Mouse (Mus musculus): ENCODE measurements around the gene Nceh1.

Gene Nceh1

DNA sequence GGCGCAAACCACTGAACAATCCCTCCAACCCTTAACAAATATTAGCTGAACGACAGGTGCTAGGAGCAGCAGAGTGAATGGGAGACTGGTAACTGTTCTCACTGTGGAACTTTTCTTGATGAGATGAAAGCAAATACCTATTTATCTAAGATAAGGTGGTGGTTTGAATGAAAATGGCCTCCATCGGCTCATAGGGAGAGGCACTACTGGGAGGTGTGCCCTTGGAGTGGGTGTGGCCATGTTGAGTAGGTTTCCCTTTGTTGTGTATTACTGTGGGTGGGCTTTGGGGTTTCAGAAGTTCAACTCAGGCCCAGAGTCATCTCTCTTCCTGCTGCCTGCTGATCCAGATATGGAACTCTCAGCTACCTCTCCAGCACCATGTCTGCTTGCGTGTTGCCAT, 8.1 kb downstream of the Nceh1 start:
- DNase-seq (ENCODE audit: low spot score), result no peak

DNA sequence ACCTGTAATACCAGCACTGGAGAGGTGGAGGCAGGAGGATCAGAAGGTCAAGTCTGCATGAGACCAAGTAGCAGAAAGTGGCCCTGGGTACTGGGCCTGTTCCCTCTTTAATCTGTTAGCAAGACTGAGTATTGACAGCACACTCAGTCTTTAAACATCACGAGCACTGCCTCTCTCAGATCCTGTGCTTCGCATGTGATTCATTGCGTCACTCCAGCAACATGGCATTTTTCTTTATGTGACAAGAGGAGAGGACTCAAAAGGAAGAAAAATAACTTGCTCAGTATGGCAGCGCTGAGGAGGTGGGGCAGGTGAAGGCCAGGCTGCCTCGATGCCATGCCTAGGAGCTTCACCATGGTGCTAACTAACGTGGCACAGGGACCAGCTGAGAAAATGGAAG, 9.1 kb downstream of the Nceh1 start:
- no peak for DNase-seq (ENCODE audit: low spot score)

DNA sequence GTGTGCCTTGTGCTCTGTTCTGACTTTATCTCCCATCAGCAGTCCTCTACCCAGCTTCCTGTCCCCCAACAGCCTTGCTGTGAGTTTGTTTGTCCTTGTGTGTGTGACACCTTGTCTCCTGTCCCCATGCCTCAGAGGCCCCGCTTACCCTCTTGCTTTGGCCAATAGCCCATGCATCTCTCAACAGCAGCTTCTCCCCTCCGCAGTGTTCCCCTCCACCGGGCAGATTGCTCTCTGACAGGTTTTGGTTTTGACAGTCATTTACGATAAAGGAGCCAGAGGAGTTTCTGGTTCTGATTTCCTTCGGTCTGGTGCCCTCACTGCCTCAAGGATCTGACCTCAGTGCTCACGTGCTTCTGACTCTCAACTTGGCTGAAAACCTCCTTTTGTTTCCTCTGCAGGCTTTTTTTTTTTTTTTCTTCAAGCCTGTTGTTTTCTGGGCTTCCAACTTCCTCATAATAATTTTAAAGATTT, 11.1 kb downstream of the Nceh1 start:
- no peak for DNase-seq (ENCODE audit: low spot score)

DNA sequence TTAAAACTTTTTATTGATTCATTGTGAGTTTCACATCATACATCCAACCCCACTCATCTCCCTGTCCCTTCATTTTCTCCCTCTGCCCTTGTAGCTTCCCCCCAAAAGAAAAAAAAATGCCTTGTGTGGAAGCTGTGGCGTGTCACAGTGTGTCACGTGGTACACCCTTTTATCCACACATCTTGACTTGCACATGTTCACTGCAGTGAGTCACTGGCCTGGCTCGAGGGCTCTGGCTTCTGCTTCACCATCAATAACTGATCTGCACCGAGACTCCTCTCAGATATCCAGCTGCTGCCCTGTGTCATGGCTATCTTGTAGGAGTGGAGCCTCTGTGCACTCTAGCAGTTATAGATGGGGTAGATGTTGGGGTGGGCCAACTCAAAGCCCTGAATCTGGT, 12.4 kb downstream of the Nceh1 start:
- DNase-seq (ENCODE audit: low spot score), result no peak

DNA sequence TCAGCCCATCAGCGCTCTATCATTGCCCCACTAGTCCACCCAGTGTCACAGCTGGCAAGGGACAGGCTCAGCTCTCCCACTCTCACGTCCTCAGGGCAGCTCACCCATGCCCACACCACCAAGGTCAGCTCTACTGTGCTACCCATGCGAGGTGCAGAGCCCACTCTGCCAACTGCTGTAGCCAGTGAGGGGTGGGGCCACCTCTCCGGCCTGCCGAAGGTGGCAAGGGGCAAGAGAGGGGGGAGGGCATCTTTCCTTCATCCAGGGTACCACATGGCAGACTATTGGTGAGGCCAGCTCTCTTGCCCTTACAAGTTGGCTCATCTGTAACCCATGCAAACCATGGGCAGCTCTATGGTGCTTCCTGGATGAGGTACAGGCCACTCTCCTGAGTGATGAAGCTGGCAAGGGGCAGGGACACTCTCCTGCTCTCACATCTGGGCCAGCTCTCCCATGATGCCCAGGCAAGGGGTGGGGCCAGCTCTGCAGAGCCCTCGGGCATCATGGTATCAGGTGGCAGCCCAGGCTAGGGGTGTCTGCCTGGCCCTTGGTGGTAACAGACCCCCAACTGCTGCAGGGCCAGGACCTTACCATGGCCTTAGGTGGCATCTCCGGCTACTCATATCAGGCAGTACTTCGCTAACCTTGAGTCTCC, 12.9 kb downstream of the Nceh1 start:
- no peak for DNase-seq (ENCODE audit: low spot score)

DNA sequence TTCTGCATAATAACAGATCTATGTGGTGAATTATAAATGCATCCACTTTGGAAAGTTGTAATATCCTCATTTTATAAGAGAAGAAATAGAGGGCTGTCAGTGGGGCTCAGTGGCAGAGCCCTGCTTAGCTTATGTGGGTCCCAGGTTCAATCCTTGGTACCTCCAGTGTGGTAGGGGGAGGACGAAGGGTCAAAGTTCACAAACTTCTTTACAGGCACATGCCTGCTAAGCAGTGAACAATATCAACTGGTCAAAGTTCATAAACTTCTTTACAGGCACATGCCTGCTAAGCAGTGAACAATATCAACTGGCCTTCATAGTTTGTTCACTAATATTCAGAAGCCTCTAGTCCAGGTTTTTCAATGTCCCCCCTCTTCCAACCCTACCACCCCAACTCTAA, 13.8 kb downstream of the Nceh1 start:
- no peak for DNase-seq (ENCODE audit: low spot score)

DNA sequence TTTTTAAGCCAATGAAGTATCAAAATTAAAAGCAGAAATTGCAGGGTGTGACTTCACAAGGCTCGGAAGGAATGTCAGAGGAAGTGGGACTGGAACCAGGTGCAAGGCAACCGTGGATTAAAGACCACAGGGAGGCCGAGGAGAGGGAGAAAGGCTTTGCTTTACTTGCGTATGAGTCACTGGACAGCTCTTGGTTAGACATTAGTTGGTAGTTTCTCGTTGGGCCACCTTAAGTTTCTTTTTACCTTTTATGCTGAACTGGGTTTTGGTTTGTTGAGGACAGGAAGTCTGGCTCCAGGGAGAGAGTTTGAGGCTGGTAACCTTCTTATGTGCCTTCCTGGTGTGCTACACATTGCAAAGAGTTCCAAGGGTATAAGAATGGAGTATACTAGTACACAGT, 15.1 kb downstream of the Nceh1 start:
- no peak for DNase-seq (ENCODE audit: low spot score)

DNA sequence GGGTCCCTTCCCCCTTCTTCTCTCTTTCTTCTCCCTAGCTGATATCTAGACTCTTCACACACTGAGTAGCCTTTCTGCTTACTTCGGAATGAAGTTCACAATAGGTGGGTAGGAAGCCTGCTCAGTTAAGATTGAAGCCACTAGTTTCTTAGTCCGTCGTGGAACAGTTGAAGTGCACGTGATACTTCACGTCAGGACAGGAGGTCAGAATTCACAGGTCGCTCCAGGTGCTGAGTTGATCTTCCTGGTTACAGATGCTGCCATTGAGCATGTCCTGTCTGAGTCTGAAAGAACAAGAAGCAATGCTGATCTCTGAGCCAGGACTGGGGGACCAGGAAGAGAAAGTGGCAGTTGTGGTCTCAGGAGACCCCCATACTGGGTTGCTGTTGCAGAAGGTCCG, 16.4 kb downstream of the Nceh1 start:
- no peak for DNase-seq (ENCODE audit: low spot score)

DNA sequence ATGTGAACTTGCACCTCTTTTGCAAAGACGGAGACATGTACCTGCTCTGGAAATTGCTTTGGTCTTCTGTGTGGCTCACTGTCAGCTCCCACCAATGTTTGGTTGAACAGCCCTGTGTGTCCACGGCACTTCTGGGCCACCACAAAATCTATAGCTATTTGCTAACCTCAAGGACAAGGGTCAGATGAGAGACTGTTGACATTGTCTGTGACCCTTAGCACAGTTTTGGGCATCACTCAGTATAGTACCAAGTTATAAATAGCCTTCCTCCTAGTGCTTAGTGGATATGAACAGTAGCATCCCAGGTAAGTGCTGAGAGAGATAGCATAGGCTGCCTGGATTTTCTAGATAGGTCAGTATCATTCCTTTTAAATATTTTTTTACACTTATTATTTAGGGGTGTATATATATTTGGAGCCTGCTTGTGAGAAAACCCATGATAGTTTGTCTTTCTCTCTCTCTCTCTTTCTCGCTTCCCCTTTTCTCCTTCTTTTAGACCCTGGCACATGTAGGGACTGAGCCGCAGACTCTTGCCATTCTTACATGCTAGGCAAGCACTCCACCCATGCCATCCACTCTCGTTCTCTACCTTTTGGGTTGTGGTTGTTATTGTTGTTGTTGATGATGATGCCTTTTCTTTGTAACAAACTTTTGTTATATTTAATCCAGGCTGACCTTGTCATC, 19.1 kb downstream of the Nceh1 start:
- DNase-seq (ENCODE audit: low spot score), result no peak

DNA sequence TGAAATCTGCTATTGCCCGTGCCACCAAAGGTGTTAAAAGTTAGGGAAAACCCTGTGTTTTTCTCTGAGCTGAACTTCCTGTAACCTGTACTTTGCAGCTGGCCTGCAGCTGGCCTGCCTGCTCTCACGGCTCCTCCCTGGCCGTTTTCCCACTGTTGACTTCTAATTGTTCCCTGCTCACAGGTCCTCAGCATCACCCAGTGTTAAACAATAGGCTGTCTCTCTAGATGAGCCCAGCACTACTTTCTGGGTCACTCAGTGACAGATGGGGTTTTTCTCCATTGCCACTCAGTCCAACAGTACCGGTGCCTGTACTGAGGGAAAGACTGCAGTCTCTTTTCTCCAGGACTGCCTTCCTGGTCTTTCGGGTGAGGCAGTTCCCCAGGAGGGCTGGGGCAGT, 22.3 kb downstream of the Nceh1 start:
- no peak for DNase-seq (ENCODE audit: low spot score)

DNA sequence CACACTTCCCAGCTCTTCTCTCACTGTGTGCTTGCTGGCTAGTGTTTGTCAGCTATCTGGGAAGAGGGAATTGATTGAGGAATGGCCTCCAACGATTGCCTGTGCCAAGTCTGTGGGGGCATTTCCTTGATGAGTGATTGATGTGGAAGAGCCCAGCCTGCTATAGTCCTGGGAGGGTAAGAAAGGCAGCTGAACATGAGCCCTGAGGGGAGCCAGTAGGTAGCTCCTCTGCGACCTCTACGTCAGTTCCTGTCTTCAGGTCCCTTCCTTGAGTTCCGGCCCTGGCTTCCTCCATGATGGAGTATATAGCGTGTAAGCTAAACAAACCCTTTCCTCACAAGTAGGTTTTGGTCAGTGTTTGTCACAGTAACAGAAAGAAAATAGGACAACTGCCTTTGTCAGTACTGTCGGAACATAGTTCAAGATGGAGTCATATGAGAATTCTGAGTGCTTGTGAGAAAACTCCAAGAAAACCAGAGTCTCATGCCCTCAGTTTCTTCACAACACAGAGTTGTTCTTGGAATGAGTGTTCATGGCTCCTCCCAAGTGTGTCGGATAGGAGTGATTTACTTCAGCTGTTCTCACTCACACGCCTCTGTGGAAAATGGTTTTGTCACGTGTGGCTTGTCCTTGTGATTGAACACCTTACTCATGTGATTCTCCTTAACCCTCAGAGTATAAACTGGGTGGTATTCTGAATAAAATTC, 22.9 kb downstream of the Nceh1 start:
- DNase-seq (ENCODE audit: low spot score), result no peak

DNA sequence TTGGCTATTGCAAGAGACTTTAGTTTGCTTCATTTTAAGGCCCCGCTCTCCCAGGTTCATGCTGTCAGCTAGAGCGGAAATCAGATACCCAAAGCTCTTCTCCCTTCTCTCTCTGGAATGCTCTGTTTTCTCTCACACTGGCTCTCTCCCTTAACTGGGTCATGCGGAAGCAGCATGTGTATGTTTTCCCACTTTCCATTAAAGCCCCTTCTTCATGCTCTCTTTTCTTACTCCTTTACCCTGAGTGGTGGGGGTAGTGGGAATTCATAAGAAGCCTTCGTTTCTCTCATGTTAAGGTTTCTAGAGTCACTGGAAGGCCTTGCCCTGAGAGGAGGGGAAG, 23.4 kb downstream of the Nceh1 start:
- DNase-seq (ENCODE audit: low spot score), result no peak

DNA sequence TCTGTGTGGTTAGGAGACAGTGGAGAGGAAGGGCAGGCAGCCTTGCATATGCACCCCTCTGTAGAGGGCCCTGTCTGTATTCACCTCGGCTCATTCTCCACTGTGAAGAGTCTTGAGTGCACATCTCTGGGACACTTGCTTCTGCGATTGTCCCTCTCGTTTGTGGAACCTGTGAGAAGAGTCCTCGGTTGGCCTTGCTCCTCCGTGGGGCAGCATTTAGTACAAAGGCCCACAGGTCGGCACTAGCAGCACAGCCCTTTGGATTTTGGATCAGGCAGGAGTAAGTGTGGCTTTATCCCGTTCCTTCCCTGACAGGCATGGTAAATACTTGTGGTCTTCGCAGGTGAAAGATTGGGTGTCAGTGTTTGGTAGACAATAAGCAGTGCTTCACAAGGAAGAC, 23.8 kb downstream of the Nceh1 start:
- DNase-seq (ENCODE audit: low spot score), result no peak

DNA sequence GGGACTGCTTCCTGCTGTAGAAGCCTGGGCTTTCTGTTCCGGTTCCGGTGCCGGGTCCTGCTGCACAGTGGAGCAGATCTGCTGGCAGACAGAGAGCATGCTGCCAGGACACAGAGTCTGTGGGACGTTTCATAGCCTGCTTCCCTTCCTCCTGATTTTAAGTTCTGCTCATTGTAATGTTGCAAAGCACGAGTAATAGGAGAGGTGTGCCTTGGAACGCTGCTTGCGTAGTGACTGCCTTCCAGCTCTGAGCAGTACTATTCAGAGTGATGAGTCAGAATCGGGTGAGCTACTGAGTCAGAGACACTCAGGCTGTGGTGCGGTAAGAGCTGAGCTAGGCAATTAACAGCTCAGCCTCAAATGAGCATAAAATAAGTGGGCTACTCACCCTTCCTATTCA, 26.9 kb downstream of the Nceh1 start:
- peak; percentile 56 for DNase-seq (ENCODE audit: low spot score)

DNA sequence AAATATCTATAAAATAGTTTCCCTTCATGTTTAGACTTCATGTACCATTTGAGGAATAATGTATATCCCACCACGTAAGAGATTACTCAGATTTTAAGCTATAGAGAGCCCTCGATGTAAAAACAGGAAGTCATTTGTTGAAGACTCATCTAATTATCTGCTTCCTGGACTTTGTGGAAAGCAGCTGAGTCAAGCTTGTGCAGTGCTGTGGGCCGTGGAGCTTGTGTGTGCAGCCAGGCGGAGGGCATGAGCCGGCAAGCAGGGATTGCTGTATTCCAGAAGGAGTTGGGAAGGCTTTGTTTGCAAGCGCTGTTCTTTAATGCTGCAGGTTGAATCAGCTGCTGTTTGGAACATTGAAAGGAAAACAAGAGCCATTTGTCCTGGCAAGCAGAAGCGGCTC, 27.5 kb downstream of the Nceh1 start:
- DNase-seq (ENCODE audit: low spot score), result no peak

DNA sequence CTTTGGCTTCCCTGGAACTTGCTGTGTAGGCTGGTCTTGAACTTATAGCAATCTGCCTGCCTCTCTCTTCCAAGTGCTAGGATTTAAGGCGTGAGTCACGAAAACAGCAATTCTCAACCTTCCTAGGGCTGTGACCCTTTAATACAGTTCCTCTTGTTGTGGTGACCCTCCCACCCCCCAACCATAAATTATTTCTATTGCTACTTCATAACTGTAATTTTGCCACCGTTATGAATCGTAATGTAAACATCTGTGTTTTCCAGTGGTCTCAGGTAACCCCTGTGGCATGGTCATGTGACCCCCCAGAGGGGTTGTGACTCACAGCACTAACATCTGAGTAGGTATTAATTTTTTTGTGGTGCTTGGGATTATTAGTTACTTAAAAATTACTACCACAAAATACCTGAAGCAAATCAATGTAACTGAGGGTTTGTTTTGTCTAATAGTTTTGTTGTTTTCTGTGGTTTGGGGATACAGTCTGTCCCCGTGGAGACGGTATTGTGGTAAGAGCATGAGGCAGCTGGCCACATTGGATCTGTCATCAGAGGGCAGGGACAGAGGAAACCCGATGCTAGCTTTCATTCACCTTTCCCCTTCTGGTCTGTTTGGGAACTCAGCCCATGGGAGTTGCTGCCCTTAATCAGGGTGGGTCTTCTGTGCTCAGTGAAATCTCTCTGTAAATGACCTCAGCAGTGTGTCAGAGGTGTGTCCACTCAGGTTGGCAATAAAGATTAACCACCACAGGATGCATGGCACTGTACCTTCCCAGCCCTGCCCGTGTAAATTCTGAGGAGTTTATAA, 31.5 kb downstream of the Nceh1 start:
- no peak for DNase-seq (ENCODE audit: low spot score)

DNA sequence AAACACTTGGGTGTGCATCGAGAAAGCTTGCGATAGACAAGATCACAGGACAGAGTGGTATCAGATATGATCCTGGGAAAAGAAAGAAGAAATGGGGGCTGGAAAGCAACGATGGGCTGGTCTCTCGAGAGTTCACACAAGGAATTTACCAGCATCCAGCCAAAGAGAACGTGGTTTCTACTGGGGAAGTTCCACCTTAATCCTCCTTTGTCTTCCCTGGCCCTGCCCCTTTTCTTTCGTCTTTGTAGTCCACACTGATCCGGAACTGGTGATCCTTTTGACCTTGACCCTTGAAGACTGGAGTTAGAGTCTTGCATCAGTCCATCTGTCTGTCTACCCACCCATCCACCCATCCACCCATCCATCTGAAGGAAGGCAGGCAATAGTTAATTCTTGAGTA, 34.6 kb downstream of the Nceh1 start:
- no peak for DNase-seq (ENCODE audit: low spot score)

DNA sequence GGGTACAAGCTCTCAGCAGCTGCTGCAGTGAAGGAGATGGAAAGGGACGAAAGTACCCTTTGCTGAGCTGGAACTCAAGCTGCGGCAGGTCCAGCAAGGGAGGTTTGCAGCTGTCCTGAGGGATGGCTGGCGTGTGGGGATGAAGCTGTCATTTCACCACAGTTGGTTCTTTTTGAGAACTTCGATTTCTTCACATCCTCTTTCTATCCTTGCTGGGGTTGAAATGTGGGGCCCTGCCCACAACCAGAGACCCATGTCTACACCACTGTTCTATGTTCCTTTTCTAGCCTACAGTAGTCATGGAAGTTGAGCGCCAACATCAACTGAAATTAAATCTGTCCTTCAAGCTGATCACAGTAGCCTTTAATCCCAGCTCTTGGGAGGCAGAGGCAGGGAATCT, 35.8 kb downstream of the Nceh1 start:
- DNase-seq (ENCODE audit: low spot score), result peak; percentile 25

DNA sequence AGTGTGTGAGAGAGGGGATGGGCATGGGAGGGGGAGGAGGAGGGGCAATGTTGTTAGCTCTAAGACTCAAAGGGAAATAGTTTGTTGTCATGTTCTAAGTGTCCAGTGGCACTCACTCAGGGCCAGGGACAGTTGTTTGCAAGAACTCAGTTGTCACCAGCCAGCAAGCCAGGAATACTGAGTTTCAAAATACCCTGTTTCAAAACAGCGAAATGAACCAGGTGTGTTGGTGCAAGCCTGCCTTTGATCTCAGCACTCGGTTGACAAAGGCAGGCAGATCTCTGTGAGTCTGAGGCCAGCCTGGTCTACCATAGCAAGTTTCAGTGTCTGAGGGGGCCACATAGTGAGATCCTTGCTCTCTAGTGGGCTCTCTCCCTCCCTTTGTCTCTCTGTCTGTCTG, 39.3 kb downstream of the Nceh1 start:
- no peak for DNase-seq (ENCODE audit: low spot score)

DNA sequence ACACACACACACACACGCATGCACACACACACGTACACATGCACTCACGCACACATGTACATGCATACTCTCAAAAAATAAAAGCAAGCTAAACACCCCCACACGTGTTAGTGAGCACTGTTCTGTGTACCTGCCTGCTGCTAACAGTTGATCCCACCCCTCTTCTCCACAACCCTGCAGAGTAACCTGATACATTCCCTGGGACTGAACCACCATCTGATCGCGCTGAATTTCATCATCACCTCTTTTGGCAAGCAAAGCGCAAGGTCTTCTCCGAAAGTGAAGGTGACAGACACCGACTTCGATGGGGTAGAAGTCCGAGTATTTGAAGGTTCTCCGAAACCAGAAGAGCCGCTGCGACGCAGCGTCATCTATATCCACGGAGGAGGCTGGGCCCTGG, 39.7 kb downstream of the Nceh1 start:
- no peak for DNase-seq (ENCODE audit: low spot score)

DNA sequence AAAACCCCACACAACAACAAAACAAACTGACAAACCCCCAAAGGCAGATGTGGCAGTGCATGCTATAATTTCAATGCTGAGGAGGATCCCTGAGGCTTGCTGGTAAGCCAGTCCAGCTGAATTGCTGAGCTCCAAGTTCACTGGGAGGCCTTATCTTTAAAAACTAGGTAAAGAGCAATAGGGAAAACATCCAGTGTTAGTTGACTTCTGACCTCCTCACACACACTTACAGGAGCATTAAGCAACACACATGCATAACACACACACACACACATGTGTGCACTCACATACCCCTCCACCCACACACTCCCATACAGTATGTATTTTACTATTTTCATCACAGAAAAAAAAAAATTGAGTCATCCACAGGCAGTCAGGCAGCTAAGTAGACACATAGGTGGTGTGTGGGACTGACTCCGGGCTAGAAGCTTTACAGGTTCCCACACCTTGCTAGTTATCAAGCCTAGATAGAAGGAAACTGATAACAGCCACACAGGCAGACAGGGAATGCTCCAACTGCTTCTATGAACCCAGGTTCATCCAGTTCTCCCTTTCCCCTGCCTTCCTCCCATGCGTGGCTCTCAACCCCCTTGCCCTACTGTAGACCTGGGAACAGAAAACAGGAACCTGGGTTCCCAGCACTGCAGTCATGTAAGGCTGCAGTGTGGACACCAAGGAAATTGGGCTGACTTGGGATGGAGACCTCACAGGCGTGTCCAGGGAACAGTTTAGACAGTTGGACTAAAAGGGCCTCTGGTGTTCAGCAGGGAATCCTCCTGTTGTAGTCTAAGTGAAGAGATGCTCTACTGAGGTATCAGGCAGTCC, 45.1 kb downstream of the Nceh1 start:
- no peak for DNase-seq (ENCODE audit: low spot score)

Measured in layer of hippocampus, adult 11-12 months (tissue).